Mouse (Mus musculus) stomach, embryonic 16.5 days (tissue): ENCODE results near the gene Ifi47. TPM values are rescaled to one million over a fixed set of nuclear protein-coding genes. Genes with fewer than 3 reads are reported as not detected.
A peak's percentile ranks its signal among the peaks of the same experiment; 100 is the strongest.

Experiments used
- ATAC-seq: fragments of 200-750 bp; cut with Nextera tagmentation; 2 replicates; pipeline ENCODE4 v1.8.0; 2017; ENCODE audit warnings: moderate number of reproducible peaks, moderate TSS enrichment; ENCODE audit not compliant: insufficient read depth, low FRiP score
- H3K27ac ChIP-seq: fragments of 300-500 bp; sonication (generic); 2 replicates; pipeline ENCODE4 v1.5.1; 2014; ENCODE audit warnings: low read length
- H3K27me3 ChIP-seq: fragments of 300-500 bp; sonication (generic); 2 replicates; pipeline ENCODE4 v1.6.1; 2014; ENCODE audit warnings: low read length, control low read depth, mixed read lengths; ENCODE audit not compliant: control insufficient read depth, insufficient read depth
- H3K36me3 ChIP-seq: fragments of 300-500 bp; sonication (generic); 2 replicates; pipeline ENCODE4 v1.6.1; 2014; ENCODE audit warnings: low read length; ENCODE audit not compliant: control insufficient read depth, insufficient read depth
- H3K4me1 ChIP-seq: fragments of 300-500 bp; sonication (generic); 2 replicates; pipeline ENCODE4 v1.6.1; 2014; ENCODE audit warnings: low read length, control low read depth, mixed read lengths; ENCODE audit not compliant: control insufficient read depth, insufficient read depth
- H3K4me2 ChIP-seq: fragments of 300-500 bp; sonication (generic); 2 replicates; pipeline ENCODE4 v1.6.1; 2014; ENCODE audit warnings: low read depth, low read length, mixed read lengths
- H3K4me3 ChIP-seq: fragments of 300-500 bp; sonication (generic); replicated peaks from 2 replicates; pipeline ENCODE4 v1.5.1; 2014; ENCODE audit warnings: mild to moderate bottlenecking, low read length
- H3K9ac ChIP-seq: fragments of 300-500 bp; sonication (generic); 2 replicates; pipeline ENCODE4 v1.6.1; 2014; ENCODE audit warnings: low read length
- H3K9me3 ChIP-seq: fragments of 300-500 bp; sonication (generic); replicated peaks from 2 replicates; pipeline ENCODE4 v1.6.1; 2016; ENCODE audit warnings: low read length, control low read depth; ENCODE audit not compliant: control insufficient read depth
- WGBS: fragments of 180-500 bp; shearing (Covaris S2); extraction: QIAGEN DNeasy Blood & Tissue Kit; methylation state at CpG from one replicate; pipeline ENCODE4 v1.1.7; 2014; 5-methylcytosine and 5-hydroxymethylcytosine counted together
- polyA plus RNA-seq: library from polyadenylated mRNA; unstranded; fragments of >200 nt; fragmentation: Nextera tagmentation; extraction: Ambion mirVana; gene quantifications from 2 replicates; pipeline ENCODE4 v1.2.1, GENCODE M21; 2015

Gene Ifi47
- polyA plus RNA-seq, 1 experiment from 2014 or later: 2.7 TPM

DNA sequence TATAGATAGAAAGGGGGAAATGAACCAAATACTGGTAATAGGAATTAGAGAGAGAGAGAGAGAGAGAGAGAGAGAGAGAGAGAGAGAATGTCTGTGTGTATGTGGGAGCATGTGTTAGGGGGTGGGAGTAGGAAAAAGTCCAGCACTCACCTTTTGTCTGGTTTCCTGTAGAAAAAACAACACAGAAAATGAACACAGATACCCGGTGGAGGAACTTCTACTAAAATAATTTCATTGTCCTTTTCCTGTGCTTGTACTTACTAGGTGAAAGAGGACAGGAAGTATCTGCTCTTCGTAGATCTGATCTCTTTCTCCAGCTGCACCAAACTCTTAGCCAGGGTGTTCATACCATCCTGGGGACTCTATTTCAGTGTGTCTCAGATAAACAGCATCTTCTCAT is 37.8 kb downstream of the Ifi47 start:
- Histone ChIP-seq H3K4me1 (peaks cover 4% of the 10 kb centered on the region; the same call in 1 of the 2 replicates), H3K27ac (no peak overlapping the region), H3K36me3 (no peaks in the 10 kb centered on the region), H3K27me3 (no peaks in the 10 kb centered on the region), H3K9me3 (no peaks in the 10 kb centered on the region), H3K4me2 (no peak overlapping the region), H3K9ac (no peak overlapping the region), H3K4me3 (no peak overlapping the region)
- no peak for ATAC-seq
- 50% methylated on average over 2 of the region's 2 CpGs for WGBS

DNA sequence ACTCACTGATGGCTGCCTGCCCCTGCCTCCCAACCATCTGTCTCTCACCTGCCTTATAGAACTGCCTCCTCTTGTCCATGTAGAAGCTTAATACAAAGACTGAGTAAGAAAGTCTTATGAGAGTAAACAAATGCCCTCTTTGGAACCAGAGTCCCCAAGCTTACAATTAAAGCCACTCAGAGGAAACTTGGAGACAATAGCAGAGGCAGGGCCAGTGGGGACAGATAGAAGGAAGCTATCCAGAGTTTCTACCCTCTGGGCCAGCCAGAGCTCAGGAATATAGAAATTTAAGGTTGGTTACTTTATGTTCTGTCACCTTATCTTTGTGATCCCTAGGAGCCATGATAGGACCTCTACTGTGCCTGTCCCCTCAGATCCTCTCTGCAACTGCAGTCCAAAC is 38.4 kb downstream of the Ifi47 start, which contains the start of gene Olfr1396:
Gene Olfr1396 (minus strand): TSS at position 101 of the 400 bp plus-strand sequence.
- H3K4me2 ChIP-seq: no peak within 1 kb of the TSS
- no peaks in the 10 kb centered on the region for H3K36me3 ChIP-seq
- no peak for ATAC-seq
- no peak within 1 kb of the TSS for H3K9ac ChIP-seq
- peaks cover 4% of the 10 kb centered on the region; the same call in 1 of the 2 replicates for H3K4me1 ChIP-seq
- no peak within 1 kb of the TSS for H3K4me3 ChIP-seq
- H3K27ac ChIP-seq: 0 out of 2 replicates have a peak within 1 kb of the TSS, but pooled peaks have one; percentile 10
- H3K27me3 ChIP-seq: no peaks in the 10 kb centered on the region
- no peaks in the 10 kb centered on the region for H3K9me3 ChIP-seq

DNA sequence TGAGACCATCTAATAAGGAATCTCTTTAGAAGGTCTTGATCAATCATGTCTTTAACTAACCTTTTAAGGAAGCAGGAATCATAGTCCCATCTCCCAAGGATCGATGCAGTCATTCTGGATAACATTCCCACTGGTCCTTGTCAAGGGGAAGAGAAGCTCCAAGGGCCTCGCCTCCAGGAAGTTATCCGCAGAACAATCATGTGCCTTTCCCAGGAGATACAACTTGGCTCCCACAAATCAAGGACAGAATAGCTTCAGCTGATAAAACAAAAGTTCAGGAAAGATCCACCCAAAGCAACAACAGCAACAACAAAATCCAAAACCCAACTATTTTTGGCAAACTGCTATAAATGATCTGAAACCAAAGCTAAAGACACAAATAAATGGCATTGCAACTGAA is 43.2 kb downstream of the Ifi47 start:
- no peak overlapping the region for H3K4me3 ChIP-seq
- H3K9ac ChIP-seq: no peak overlapping the region
- WGBS: 75% methylated on average over 3 of the region's 3 CpGs
- H3K9me3 ChIP-seq: no peaks in the 10 kb centered on the region
- no peak overlapping the region for H3K4me2 ChIP-seq
- no peak overlapping the region for H3K27ac ChIP-seq
- no peaks in the 10 kb centered on the region for H3K36me3 ChIP-seq
- H3K27me3 ChIP-seq: no peaks in the 10 kb centered on the region
- ATAC-seq: no peak
- H3K4me1 ChIP-seq: no peaks in the 10 kb centered on the region

DNA sequence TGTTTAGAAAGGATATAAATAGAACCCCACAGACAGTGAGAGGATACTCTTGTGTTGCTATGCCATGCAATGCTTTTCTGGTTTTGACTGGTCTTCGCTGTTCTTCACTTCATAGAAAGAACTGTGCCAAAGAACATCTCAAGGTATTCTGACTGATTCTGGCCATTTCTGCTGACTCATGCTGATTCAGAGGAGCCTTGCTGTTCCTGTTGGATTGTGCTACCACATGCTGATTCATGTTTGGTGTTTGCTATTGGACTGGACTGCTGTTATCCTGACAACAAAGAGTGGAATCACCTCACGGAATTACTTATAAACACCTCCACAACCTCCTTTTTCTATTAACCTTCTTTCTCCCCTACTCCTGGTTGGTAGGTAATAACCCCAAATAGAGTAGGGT is 47.8 kb downstream of the Ifi47 start:
- Histone ChIP-seq H3K4me1 (no peaks in the 10 kb centered on the region), H3K36me3 (no peaks in the 10 kb centered on the region), H3K9ac (no peak overlapping the region), H3K4me2 (no peak overlapping the region), H3K27ac (no peak overlapping the region), H3K4me3 (no peak overlapping the region), H3K27me3 (no peaks in the 10 kb centered on the region), H3K9me3 (no peaks in the 10 kb centered on the region)
- WGBS: 83% methylated on average over 2 of the region's 2 CpGs
- no peak for ATAC-seq

DNA sequence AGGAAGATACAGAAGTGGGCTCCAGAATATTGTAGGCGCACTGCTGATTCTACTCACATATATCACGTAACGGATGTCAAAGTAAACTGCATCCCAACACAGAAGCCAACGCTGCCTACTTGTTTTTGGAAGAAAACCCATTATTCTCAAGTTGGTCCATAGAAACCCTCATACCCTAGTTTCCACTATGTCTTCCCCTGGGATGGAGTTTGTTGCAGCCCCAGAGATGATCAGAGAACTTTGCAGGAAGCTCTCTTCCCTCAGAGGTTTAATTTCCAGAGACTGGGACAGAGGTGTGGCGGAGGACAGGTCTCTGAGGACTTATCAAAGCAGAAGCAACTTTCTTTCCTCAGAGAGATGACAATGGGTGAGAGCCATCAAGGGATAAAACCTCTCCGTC is 65.6 kb downstream of the Ifi47 start, which contains the start of gene Olfr1395:
Gene Olfr1395 (plus strand): TSS at position 301 of the 400 bp plus-strand sequence.
- 86% methylated on average over 6 of the region's 6 CpGs for WGBS
- Histone ChIP-seq H3K36me3 (no peaks in the 10 kb centered on the region), H3K27ac (no peak within 1 kb of the TSS), H3K9me3 (no peaks in the 10 kb centered on the region), H3K4me2 (no peak within 1 kb of the TSS), H3K27me3 (no peaks in the 10 kb centered on the region), H3K4me1 (no peaks in the 10 kb centered on the region), H3K9ac (no peak within 1 kb of the TSS), H3K4me3 (no peak within 1 kb of the TSS)
- no peak for ATAC-seq

Other genes starting within 250 kb of the Ifi47 start
- 0.98 and 1.5 TPM in 2 replicates for gene Gm12184, start 249.9 kb upstream of the Ifi47 start, polyA plus RNA-seq
- 13.1 and 13.3 TPM in 2 replicates for gene Irgm1, start 204.9 kb upstream of the Ifi47 start, polyA plus RNA-seq
- 0.32 and 0.36 TPM in 2 replicates for gene Gm5431, start 174.4 kb upstream of the Ifi47 start, polyA plus RNA-seq
- gene Psme2b, start 130.4 kb upstream of the Ifi47 start, polyA plus RNA-seq: 3.2 and 10.3 TPM in 2 replicates
- not detected in 2 replicates for gene Olfr56, start 97.7 kb upstream of the Ifi47 start, polyA plus RNA-seq
- 1.1 and 1.4 TPM in 2 replicates for gene 9930111J21Rik1, start 97.2 kb upstream of the Ifi47 start, polyA plus RNA-seq
- not detected in 2 replicates for gene Gm12185, start 84.4 kb upstream of the Ifi47 start, polyA plus RNA-seq
- 2.3 TPM in 2 replicates for gene Tgtp1, start 82.4 kb upstream of the Ifi47 start, polyA plus RNA-seq
- gene 9930111J21Rik2, start 25.3 kb upstream of the Ifi47 start, polyA plus RNA-seq: 1.1 and 1.3 TPM in 2 replicates
- gene Tgtp2, start 12.4 kb upstream of the Ifi47 start, polyA plus RNA-seq: 0.41 TPM in 1 of 2 replicates, not detected in the other
- gene Olfr1396, start 38.3 kb downstream of the Ifi47 start, polyA plus RNA-seq: not detected in 2 replicates
- gene Olfr1395, start 65.7 kb downstream of the Ifi47 start, polyA plus RNA-seq: not detected in 2 replicates
- gene Olfr1394, start 77.8 kb downstream of the Ifi47 start, polyA plus RNA-seq: not detected in 2 replicates
- gene Btnl9, start 110.6 kb downstream of the Ifi47 start, polyA plus RNA-seq: 1.2 and 2.1 TPM in 2 replicates
- 30.3 and 32.9 TPM in 2 replicates for gene Zfp62, start 126.7 kb downstream of the Ifi47 start, polyA plus RNA-seq
- gene Mgat1, start 167.6 kb downstream of the Ifi47 start, polyA plus RNA-seq: 65.9 and 70.1 TPM in 2 replicates
- gene Olfr1393, start 201.7 kb downstream of the Ifi47 start, polyA plus RNA-seq: 0.10 TPM in 1 of 2 replicates, not detected in the other
- 0.08 TPM in 1 of 2 replicates, not detected in the other for gene Olfr1392, start 208.7 kb downstream of the Ifi47 start, polyA plus RNA-seq
- not detected in 2 replicates for gene Olfr10, start 228.2 kb downstream of the Ifi47 start, polyA plus RNA-seq
- not detected in 2 replicates for gene Olfr1391, start 246.2 kb downstream of the Ifi47 start, polyA plus RNA-seq